Mouse (Mus musculus): ENCODE measurements around the gene Dhdds. TPM values are rescaled to one million over a fixed set of nuclear protein-coding genes. Genes with fewer than 3 reads are reported as not detected.

Gene Dhdds
- total RNA-seq, 2 experiments from 2014 or later = 56.6 to 61.9 TPM

- DNase-seq (ENCODE audit: low spot score in 2 of 2) = no peak
Observed at GRCm38 (mm10) chr4:133958884-133959283, 41.8 kb downstream of the Dhdds start.

DNA sequence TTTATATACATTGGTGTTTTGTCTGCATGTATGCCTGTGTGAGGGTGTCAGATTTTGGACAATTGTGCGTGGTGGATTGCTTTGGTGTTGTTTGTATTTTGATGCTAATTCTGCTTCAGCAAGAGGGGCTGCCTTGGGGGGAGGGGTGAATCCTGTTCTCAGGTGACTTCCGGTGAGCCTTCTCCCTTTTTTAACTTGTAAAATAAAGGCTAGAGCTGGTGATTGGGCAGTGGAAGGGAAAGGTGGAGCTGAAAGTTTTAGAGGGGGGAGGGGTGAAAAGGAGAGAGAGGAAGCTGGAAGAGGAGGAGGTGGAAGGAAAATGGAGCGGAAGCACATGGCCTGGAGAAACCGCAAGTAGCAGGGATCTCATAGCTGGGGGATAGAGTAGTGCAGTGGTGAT lies 44.4 kb downstream of the Dhdds start:
- no peak for DNase-seq (ENCODE audit: low spot score in 2 of 2)

DNA sequence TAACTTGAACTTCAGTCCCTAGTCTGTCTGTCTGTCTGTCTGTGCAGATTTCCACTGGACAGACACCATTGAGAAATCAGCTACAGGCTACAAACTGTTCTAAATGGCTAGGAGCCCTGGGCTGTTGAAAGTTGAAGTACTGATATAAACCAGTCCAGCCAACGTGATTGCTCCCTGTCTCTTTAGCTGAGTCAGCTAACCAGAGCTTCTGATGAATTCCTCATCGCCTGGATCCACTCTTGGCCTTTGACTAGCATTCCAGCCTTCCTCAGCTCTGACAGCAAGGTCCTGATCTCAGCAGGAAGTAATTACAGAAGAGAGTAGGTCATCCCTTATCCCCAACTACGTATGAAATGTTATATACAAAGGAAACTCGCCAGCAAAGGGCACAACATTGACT lies 54.0 kb downstream of the Dhdds start:
- no peak for DNase-seq (ENCODE audit: low spot score in 2 of 2)

- DNase-seq (ENCODE audit: low spot score in 2 of 2) = no peak
Observed at GRCm38 (mm10) chr4:133943791-133944190, 56.9 kb downstream of the Dhdds start.

DNA sequence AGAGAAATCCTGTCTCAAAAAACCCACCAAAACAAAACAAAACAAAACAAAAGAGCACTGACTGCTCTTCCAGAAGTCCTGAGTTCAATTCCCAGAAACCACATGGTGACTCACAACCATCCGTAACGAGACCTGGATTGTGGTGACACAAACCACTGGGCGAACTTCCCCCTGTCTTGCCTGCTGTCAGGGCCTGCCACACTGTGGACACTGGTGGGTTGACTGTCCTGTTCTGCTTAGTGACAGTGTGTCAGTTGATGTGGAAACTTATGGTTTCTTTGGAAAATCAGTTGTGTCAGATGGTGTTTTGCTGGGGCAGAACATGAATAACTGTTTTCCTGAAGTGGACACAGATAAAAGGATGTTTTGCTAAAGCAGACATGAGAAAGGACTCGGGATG lies 58.0 kb downstream of the Dhdds start:
- no peak for DNase-seq (ENCODE audit: low spot score in 2 of 2)

- DNase-seq (ENCODE audit: low spot score in 2 of 2) = no peak
Observed at GRCm38 (mm10) chr4:133941576-133941975, 59.1 kb downstream of the Dhdds start.

GRCm38 (mm10) chr4:133940386-133941260 lies 60.1 kb downstream of the Dhdds start:
- DNase-seq (ENCODE audit: low spot score in 2 of 2) = no peak

- DNase-seq (ENCODE audit: low spot score in 2 of 2) = no peak
Observed at GRCm38 (mm10) chr4:133938077-133938476, 62.6 kb downstream of the Dhdds start.

GRCm38 (mm10) chr4:133931785-133932184 lies 68.9 kb downstream of the Dhdds start:
- DNase-seq (ENCODE audit: low spot score in 2 of 2) = no peak

DNA sequence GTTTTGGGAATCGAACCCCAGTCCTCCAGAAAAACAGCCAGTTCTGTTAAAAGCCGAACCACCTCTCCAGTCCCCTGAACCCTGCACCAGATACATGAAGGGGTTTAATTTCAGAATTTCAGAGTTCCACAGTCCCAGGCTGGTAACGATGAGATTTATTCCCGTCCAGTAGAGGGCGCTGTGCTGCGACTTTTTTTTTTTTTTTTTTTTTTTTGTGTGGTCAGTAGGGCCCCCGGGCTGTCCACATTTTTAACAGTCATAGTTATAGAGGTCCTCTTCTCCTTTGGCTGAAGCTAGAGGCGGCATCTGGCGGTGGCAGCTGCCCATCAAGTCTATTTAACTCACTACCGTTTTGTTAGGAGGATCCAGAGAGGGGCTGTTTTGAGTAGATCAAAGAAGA lies 69.4 kb downstream of the Dhdds start:
- no peak for DNase-seq (ENCODE audit: low spot score in 2 of 2)

DNA sequence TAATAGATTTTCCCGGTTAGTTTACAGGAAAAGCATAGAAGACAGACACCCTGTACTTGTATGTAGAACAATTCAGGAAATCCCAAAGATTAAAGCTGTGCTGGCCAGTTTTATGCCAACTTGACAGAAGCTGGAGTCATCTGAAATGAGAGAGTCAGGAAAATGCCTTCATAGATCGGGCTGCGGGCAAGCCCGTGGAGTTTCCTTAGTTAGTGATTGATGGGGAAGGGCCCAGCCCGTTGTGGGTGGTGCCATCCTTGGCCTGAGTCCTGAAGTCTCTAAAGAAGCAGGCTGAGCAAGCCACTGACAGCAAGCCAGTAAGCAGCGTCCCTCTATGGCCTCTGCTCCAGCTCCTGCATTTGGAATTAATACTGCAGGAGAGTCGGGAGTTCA lies 71.4 kb downstream of the Dhdds start:
- DNase-seq (ENCODE audit: low spot score in 2 of 2) = no peak

- DNase-seq (ENCODE audit: low spot score in 2 of 2) = no peak
Observed at GRCm38 (mm10) chr4:133928576-133929277, 72.0 kb downstream of the Dhdds start.

GRCm38 (mm10) chr4:133925204-133925603 lies 75.5 kb downstream of the Dhdds start:
- DNase-seq (ENCODE audit: low spot score in 2 of 2) = no peak

DNA sequence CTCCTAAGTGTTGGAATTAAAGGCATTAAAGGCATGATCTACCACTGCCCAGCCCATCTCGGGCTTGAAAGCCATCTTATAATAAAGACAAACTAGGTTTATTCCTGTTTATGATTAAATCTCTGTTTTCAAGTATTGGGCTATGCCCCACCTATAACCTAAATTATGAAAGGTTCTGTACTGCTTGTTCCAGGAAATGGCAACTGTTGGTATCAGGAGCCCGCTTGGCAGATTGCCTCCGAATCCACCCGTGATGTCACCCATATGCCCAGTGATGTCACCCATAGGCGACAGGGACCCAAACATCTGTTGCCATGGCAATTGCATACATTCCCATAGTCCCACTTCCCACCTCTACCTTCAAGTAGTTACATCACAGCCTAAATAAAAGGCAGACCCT lies 77.0 kb downstream of the Dhdds start:
- DNase-seq (ENCODE audit: low spot score in 2 of 2) = no peak

Other genes starting within 250 kb of the Dhdds start
- 10 to 100 TPM; 81.2 to 83.2 TPM for gene Arid1a, start 244.1 kb downstream of the Dhdds start, total RNA-seq (2021)
- gene Rps6ka1, start 113.1 kb downstream of the Dhdds start, total RNA-seq (2021) = 10 to 100 TPM; 10.6 to 10.9 TPM
- 100 to 1,000 TPM in 1 of 2 experiments, 10 to 100 TPM in 1; 98.1 to 114 TPM for gene Hmgn2, start 32.3 kb downstream of the Dhdds start, total RNA-seq (2021)
- not detected for gene Lin28a, start 17.9 kb upstream of the Dhdds start, total RNA-seq (2021)
- not detected for gene Zfp683, start 52.9 kb upstream of the Dhdds start, total RNA-seq (2021)
- gene Crybg2, start 59.9 kb upstream of the Dhdds start, total RNA-seq (2021) = 1 to 10 TPM; 2.1 to 4.2 TPM
- gene Cd52, start 94.2 kb upstream of the Dhdds start, total RNA-seq (2021) = 1 to 10 TPM in 1 of 2 experiments, under 1 TPM in 1; 0.74 to 1.9 TPM
- gene Ubxn11, start 101.7 kb upstream of the Dhdds start, total RNA-seq (2021) = 10 to 100 TPM; 33.5 TPM
- gene Sh3bgrl3, start 127.9 kb upstream of the Dhdds start, total RNA-seq (2021) = 100 to 1,000 TPM; 250 to 270 TPM
- gene Cep85, start 186.2 kb upstream of the Dhdds start, total RNA-seq (2021) = 10 to 100 TPM; 15.3 to 17.2 TPM
- gene Gm7534, start 202.1 kb upstream of the Dhdds start, total RNA-seq (2021) = not detected
- gene Catsper4, start 226.5 kb upstream of the Dhdds start, total RNA-seq (2021) = not detected
- under 1 TPM; 0.13 to 0.64 TPM for gene Cnksr1, start 237.5 kb upstream of the Dhdds start, total RNA-seq (2021)
- not detected for gene E130218I03Rik, start 242.7 kb upstream of the Dhdds start, total RNA-seq (2021)
- 10 to 100 TPM; 11.9 to 12.2 TPM for gene Zfp593, start 244.7 kb upstream of the Dhdds start, total RNA-seq (2021)
- not detected for gene Gm30191, start 246.0 kb upstream of the Dhdds start, total RNA-seq (2021)

Measured in layer of hippocampus, adult 18-20 months (tissue).